Mouse (Mus musculus) right cerebral cortex, adult 2 months (tissue): ENCODE results near the gene Tcf7l1.

ENCODE experiments used
- DNase-seq, 2 experiments: peaks; one replicate each; pipeline ENCODE4 v3.0.0; 2021 to 2022; ENCODE audit warnings: low spot score in 2 of 2

Gene Tcf7l1

GRCm38 (mm10) chr6:72593011-72593803, 195.8 kb downstream of the Tcf7l1 start:
- no peak for DNase-seq

- no peak for DNase-seq
Observed at GRCm38 (mm10) chr6:72590111-72590510, 198.9 kb downstream of the Tcf7l1 start.

- no peak for DNase-seq
Observed at GRCm38 (mm10) chr6:72588307-72588706, 200.7 kb downstream of the Tcf7l1 start.

GRCm38 (mm10) chr6:72586701-72587100, 202.4 kb downstream of the Tcf7l1 start:
- no peak for DNase-seq

- DNase-seq, result no peak
Observed at GRCm38 (mm10) chr6:72584154-72584553, 204.9 kb downstream of the Tcf7l1 start.

GRCm38 (mm10) chr6:72583211-72583839, 205.7 kb downstream of the Tcf7l1 start:
- DNase-seq, result no peak

GRCm38 (mm10) chr6:72581625-72582382, 207.2 kb downstream of the Tcf7l1 start:
- no peak for DNase-seq
